Mouse (Mus musculus): ENCODE measurements around the gene Tcf12. TPM values are rescaled to one million over a fixed set of nuclear protein-coding genes. Genes with fewer than 3 reads are reported as not detected.
A peak's percentile ranks its signal among the peaks of the same experiment; 100 is the strongest.

Gene Tcf12
- total RNA-seq, 2 experiments from 2014 or later = 60.7 to 61.2 TPM

- no peak for DNase-seq
Observed at GRCm38 (mm10) chr9:71835203-71835815, 276.4 kb downstream of the Tcf12 start.

DNA sequence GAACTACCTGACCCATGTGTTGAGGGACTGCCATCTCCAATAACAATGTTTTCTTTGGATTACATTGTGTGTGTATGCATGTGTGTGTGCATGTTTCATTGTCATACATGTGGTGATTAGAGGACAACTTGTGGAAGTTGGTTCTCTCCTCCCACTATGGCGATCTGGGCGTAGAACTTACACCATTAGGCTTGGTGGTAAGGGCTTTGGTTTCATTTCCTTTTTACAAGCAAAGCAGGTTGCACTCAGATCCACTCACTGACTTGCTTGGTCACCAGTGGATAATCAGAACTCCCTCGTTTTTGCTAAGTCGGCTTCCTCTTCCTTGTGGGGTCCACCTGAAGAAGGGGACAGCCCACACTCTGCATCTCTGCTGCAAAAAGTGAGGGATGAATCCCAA, 277.0 kb downstream of the Tcf12 start:
- DNase-seq = no peak

- DNase-seq = peak; percentile 42 to 49
Observed at GRCm38 (mm10) chr9:71831756-71832699, 279.6 kb downstream of the Tcf12 start.

- no peak for DNase-seq
Observed at GRCm38 (mm10) chr9:71830994-71831393, 280.7 kb downstream of the Tcf12 start.

GRCm38 (mm10) chr9:71830365-71830764, 281.3 kb downstream of the Tcf12 start:
- DNase-seq = no peak

GRCm38 (mm10) chr9:71829753-71830152, 281.9 kb downstream of the Tcf12 start:
- DNase-seq = no peak

DNA sequence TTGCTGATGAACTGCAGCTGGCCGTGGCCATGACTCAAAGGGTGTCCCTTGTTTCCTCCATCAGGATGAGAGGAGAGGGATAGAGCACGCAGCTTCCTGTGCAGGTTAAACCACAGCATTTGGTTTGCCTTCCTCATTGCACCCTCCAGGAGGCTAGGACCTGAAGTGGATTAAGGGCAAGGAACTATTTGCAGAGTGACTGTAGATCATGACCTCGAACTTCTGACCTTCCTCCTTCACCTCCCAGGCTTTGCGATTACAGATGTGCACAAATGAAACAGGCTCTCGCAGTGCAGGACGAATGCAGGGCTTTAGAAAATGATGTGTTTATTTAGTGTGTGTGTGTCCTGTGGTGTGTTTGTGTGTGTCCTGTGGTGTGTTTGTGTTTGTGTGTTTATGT, 282.5 kb downstream of the Tcf12 start:
- no peak for DNase-seq

DNA sequence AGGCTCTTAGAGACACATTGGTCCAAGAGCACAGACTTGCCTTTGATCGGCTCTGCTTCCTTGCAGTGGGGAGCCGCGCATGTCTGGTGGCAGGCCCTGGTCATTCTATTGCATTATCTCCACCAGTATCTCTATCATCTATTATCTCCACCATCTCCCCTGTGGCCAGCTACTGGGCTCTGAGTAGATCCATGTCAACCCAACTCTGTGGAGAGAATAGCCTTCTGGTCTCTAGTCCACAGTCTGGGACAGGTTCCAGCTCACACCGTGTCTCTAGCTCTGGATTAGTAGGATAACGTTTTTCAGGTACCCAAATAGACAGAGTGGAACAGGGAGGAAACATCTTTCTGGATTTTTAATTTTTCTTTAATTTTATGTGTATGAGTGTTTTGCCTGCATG, 284.3 kb downstream of the Tcf12 start:
- no peak for DNase-seq

DNA sequence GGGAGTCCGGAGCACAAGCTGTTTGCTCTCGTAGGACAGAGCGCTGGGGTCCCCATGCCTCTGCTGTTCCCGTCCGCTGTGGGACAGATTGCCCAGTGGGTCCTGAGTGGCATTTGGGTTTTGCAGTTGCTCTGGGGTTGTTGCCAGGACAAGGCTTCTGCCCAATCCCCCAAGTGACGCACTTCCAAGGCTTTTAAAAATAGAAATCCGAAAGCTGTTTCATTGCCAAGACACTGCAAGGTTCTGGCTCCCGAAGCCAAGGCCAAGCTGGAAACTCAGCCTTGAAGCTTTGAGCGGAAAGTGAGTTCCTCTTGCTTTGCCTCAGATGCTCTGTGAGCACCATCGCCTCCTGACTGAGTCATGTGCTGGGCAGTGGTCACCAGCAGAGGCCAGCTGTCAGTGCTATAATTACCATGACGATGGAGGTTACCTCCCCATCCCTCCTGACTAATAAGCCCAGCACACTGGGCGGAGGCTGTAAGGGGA, 285.6 kb downstream of the Tcf12 start:
- DNase-seq = peak; percentile 29 to 36

DNA sequence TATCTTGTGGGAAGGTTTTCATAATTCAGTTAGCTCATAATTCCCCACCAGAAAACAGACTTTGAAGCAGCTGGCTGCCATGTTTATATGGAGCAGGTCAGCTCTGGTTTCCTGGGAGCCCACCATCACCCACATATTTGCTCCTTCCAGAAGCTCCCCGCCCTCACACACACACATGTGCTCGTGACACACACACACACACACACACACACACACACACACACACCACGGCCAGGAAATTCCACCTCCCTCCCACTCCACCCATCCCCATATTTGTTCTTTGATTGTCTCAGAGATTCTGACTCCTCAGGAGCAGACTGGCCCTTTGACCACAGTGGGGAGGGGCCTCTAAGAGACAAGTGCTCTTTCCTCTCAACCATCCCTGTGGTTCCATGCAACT, 289.7 kb downstream of the Tcf12 start:
- DNase-seq = no peak

DNA sequence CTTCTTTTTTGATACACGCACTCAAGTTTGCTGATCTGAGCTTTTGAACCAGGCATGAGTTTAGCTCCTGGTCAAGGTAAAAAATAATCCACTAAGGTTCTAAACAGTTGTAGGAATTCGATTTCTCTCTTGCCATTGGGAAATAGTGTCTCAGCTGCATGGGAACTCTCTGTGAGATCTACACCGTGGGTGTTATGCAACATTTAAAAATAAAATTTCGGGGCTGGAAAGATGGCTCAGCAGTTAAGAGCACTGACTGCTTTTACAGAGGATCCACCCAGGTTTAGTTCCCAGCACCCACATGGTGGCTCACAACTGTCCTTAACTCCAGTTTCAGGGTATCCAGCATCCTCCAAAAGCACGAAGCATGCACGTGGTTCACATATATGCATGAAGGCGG, 293.2 kb downstream of the Tcf12 start:
- DNase-seq = peak; percentile 12 to 18

GRCm38 (mm10) chr9:71816121-71816520, 295.6 kb downstream of the Tcf12 start:
- DNase-seq = no peak

DNA sequence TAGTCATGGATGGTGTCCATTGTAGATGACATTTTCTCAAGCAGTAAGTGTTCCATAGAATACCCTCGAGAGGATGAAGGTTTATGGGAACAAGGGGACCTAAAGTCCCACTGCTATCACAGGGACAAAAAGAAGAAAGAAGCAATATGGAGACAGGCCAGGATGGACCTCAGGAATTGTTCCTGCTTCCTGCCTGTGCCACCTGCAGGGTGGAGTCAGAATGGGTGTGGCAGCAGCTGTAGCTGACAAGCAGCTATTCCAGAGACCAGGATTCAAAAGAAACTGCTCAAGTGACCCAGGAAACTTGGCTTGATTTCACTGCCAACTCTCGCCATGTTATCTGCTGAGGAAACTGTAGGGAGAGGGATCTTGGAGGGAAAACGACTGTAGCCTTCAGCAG, 298.1 kb downstream of the Tcf12 start:
- DNase-seq = no peak

GRCm38 (mm10) chr9:71812914-71813313, 298.8 kb downstream of the Tcf12 start:
- DNase-seq = no peak

- no peak for DNase-seq
Observed at GRCm38 (mm10) chr9:71812402-71812801, 299.3 kb downstream of the Tcf12 start.

- no peak for DNase-seq
Observed at GRCm38 (mm10) chr9:71811404-71811803, 300.3 kb downstream of the Tcf12 start.

DNA sequence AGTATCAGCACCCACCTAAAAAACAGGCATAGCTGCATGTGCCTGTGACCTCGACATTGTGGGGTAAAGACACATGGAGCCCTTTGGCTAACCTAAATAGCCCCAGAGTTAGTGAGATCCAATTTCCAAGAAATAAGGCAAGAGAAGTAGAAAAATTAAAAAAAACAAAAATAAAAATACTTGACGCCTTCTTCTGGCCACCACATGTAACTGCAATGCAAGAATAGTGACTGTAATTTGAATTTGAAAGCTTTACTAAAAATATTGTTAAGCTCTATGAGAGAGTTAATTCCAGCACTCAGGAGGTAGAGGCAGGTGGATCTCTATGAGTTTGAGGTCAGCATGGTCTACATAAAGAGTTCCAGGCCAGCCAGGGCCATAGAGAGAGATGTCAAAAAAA, 300.9 kb downstream of the Tcf12 start:
- no peak for DNase-seq

GRCm38 (mm10) chr9:71808640-71809254, 302.9 kb downstream of the Tcf12 start:
- no peak for DNase-seq

GRCm38 (mm10) chr9:71807801-71808200, 303.9 kb downstream of the Tcf12 start:
- DNase-seq = no peak

- DNase-seq = peak; percentile 54 to 66
Observed at GRCm38 (mm10) chr9:71806422-71806805, 305.3 kb downstream of the Tcf12 start.

GRCm38 (mm10) chr9:71805646-71806421, 305.8 kb downstream of the Tcf12 start:
- DNase-seq = no peak

- DNase-seq = no peak
Observed at GRCm38 (mm10) chr9:71804116-71804515, 307.6 kb downstream of the Tcf12 start.
